In the genomic region with DNA sequence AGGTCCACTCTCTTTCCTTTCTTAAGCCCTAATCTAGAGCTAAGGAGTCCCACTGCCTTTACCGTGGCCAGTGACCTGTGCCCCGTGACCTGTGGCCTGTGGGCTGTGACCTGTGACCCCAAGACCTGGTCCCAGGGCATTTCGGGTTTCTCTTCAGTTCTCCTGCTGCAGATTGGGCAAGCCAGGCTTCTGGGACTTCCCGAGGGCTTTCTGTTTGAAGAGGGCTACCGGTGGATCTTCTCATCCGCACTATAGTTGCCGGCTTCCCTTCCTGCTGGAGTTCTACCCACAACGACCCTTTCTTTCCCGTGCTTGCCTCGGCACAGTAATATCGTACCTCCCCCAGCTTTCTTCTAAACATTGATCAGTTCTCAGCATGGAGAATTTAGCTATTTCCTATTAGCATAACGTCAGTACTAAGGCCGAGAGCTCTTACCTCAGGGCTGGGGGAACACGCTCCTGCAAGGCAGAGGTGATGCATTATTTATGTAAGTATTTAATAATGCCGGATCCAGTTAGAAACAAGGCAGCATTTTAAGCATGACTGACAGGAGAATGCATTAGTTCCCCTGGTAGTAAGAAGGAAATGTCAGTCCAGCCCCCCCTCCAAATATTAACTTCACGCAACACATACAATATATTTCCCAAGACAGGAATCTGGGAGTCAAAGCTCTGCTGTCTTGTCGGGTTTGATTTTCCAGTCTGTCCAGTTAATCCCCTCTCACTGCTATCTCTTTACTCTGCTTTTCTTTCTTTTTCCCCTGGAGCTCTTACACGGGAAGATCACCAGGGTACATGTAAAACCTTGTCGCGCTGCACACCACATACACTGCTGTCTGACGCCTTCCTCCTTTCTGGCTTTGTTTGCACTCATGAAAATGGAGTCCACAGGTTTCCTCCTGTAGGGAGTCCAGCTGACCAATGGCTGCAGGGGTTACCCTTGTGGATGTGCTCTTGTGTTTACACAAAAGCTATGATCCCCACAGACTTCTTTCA, we compare ENCODE assay signal across 16 mouse cellular contexts. TPM values are rescaled to one million over a fixed set of nuclear protein-coding genes. Genes with fewer than 3 reads are reported as not detected.
A peak's percentile ranks its signal among the peaks of the same experiment; 100 is the strongest.
DNase-seq lines count a peak whose midpoint lies in the region; ATAC-seq and TF ChIP-seq lines count a peak whose summit lies in the region.
"Had no signal": no experiment of that assay in that cellular context is flagged by ENCODE, and none has a peak within 500 bp of the region (broad histone marks: within the 10 kb centered on the region; RNA-seq: fewer than 3 reads in every experiment).

No protein-coding gene starts in this region.

- no peaks in the 10 kb centered on the region for H3K36me3 ChIP-seq in forebrain, postnatal 0 days (ENCODE audit: insufficient read depth)
- H3K36me3 ChIP-seq in forebrain, embryonic 10.5 days (replicated peaks), result no peaks in the 10 kb centered on the region
- H3K36me3 ChIP-seq in hindbrain, embryonic 11.5 days (ENCODE audit: control insufficient read depth, insufficient read depth, low read length), result no peaks in the 10 kb centered on the region
- H3K36me3 ChIP-seq in midbrain, embryonic 12.5 days, result no peaks in the 10 kb centered on the region
- no peaks in the 10 kb centered on the region for H3K36me3 ChIP-seq in kidney, embryonic 16.5 days (ENCODE audit: insufficient read depth, low read length)
- no peaks in the 10 kb centered on the region for H3K36me3 ChIP-seq in liver, postnatal 0 days (replicated peaks; ENCODE audit: insufficient read depth, low read length)

- H3K4me1 ChIP-seq in forebrain, postnatal 0 days (ENCODE audit: insufficient read depth), result no peaks in the 10 kb centered on the region
- peaks cover 10% of the 10 kb centered on the region for H3K4me1 ChIP-seq in forebrain, embryonic 10.5 days
- no peaks in the 10 kb centered on the region for H3K4me1 ChIP-seq in hindbrain, embryonic 11.5 days (replicated peaks; ENCODE audit: control insufficient read depth, insufficient read depth, low read length)
- H3K4me1 ChIP-seq in midbrain, embryonic 12.5 days, result peaks cover 16% of the 10 kb centered on the region
- H3K4me1 ChIP-seq in kidney, embryonic 16.5 days (ENCODE audit: insufficient read depth, low read length), result no peaks in the 10 kb centered on the region
- no peaks in the 10 kb centered on the region for H3K4me1 ChIP-seq in liver, postnatal 0 days (ENCODE audit: insufficient read depth)

- H3K27ac ChIP-seq in forebrain, postnatal 0 days (ENCODE audit: low read depth, low read length), result no peak overlapping the region
- no peak overlapping the region for H3K27ac ChIP-seq in forebrain, embryonic 10.5 days
- H3K27ac ChIP-seq in hindbrain, embryonic 11.5 days (ENCODE audit: low read depth, low read length), result peak overlapping the region; percentile 47; the same call in 1 of the 2 replicates
- peak overlapping the region; percentile 83 for H3K27ac ChIP-seq in midbrain, embryonic 12.5 days (replicated peaks)
- no peak overlapping the region for H3K27ac ChIP-seq in kidney, embryonic 16.5 days (ENCODE audit: low read length)
- H3K27ac ChIP-seq in liver, postnatal 0 days (ENCODE audit: low read depth), result no peak overlapping the region

- DNase-seq in forebrain, postnatal 0 days, result no peak
- no peak for DNase-seq in forebrain, embryonic 10.5 days (ENCODE audit: extremely low spot score, low spot score)
- DNase-seq in hindbrain, embryonic 11.5 days (ENCODE audit: low spot score), result no peak
- DNase-seq in retina, embryonic 14.5 days (ENCODE audit: low spot score), result peak; percentile 43
- no peak for DNase-seq in adrenal gland, postnatal 4 days (ENCODE audit: low spot score in 2 of 2)
- DNase-seq in liver, postnatal 0 days, result no peak
- DNase-seq: B cell, adult 2 months; cerebellum, postnatal 25 days; heart, postnatal 4 days; kidney, adult 9 months; lung, postnatal 10 days; right cerebral cortex, postnatal 14 days had no signal

- no peak for TF ChIP-seq CTCF in forebrain, postnatal 0 days (IDR thresholded peaks at IDR 0.05; ENCODE audit: low read depth)
- TF ChIP-seq CTCF in liver, postnatal 0 days (IDR thresholded peaks at IDR 0.05; ENCODE audit: low read depth), result no peak

- no peaks in the 10 kb centered on the region for H3K27me3 ChIP-seq in forebrain, postnatal 0 days (ENCODE audit: insufficient read depth, low read length)
- H3K27me3 ChIP-seq in forebrain, embryonic 10.5 days (ENCODE audit: poor library complexity, severe bottlenecking), result no peaks in the 10 kb centered on the region
- no peaks in the 10 kb centered on the region for H3K27me3 ChIP-seq in hindbrain, embryonic 11.5 days (ENCODE audit: control insufficient read depth, insufficient read depth, low read length)
- H3K27me3 ChIP-seq in midbrain, embryonic 12.5 days, result no peaks in the 10 kb centered on the region
- H3K27me3 ChIP-seq in kidney, embryonic 16.5 days (ENCODE audit: insufficient read depth, low read length), result no peaks in the 10 kb centered on the region
- H3K27me3 ChIP-seq in liver, postnatal 0 days (ENCODE audit: insufficient read depth, low read length), result no peaks in the 10 kb centered on the region

- ATAC-seq in forebrain, postnatal 0 days, result peak; percentile 23; the same call in 1 of the 2 replicates
- ATAC-seq in hindbrain, embryonic 11.5 days (ENCODE audit: low FRiP score), result no peak
- peak; percentile 87 for ATAC-seq in midbrain, embryonic 12.5 days (ENCODE audit: low FRiP score, low read depth)
- no peak for ATAC-seq in kidney, embryonic 16.5 days (ENCODE audit: low FRiP score, low TSS enrichment)
- no peak for ATAC-seq in liver, postnatal 0 days

- no peak overlapping the region for H3K4me2 ChIP-seq in forebrain, postnatal 0 days (ENCODE audit: low read depth)
- no peak overlapping the region for H3K4me2 ChIP-seq in hindbrain, embryonic 11.5 days (replicated peaks; ENCODE audit: low read depth, low read length)
- H3K4me2 ChIP-seq in midbrain, embryonic 12.5 days (replicated peaks), result peak overlapping the region; percentile 47
- no peak overlapping the region for H3K4me2 ChIP-seq in kidney, embryonic 16.5 days (replicated peaks; ENCODE audit: low read depth, low read length)
- H3K4me2 ChIP-seq in liver, postnatal 0 days (ENCODE audit: low read depth, low read length), result no peak overlapping the region
- H3K4me2 ChIP-seq: heart, embryonic 11.5 days; liver, embryonic 11.5 days had no signal

- H3K9me3 ChIP-seq in forebrain, postnatal 0 days (ENCODE audit: low read length), result no peaks in the 10 kb centered on the region
- no peaks in the 10 kb centered on the region for H3K9me3 ChIP-seq in forebrain, embryonic 10.5 days
- no peaks in the 10 kb centered on the region for H3K9me3 ChIP-seq in hindbrain, embryonic 11.5 days (ENCODE audit: control insufficient read depth, low read length)
- no peaks in the 10 kb centered on the region for H3K9me3 ChIP-seq in midbrain, embryonic 12.5 days
- 0 out of 2 replicates have a peak, but pooled peaks cover 3% of the 10 kb centered on the region for H3K9me3 ChIP-seq in kidney, embryonic 16.5 days (ENCODE audit: low read length)
- H3K9me3 ChIP-seq in liver, postnatal 0 days (ENCODE audit: low read length), result no peaks in the 10 kb centered on the region

- no peak overlapping the region for H3K4me3 ChIP-seq in forebrain, postnatal 0 days (ENCODE audit: low read depth, low read length)
- no peak overlapping the region for H3K4me3 ChIP-seq in forebrain, embryonic 10.5 days
- H3K4me3 ChIP-seq in hindbrain, embryonic 11.5 days (ENCODE audit: low read depth, low read length), result no peak overlapping the region
- peak overlapping the region; percentile 12; the same call in 1 of the 2 replicates for H3K4me3 ChIP-seq in midbrain, embryonic 12.5 days
- H3K4me3 ChIP-seq in kidney, embryonic 16.5 days (ENCODE audit: low read length), result no peak overlapping the region
- no peak overlapping the region for H3K4me3 ChIP-seq in liver, postnatal 0 days (ENCODE audit: low read depth, low read length)

- WGBS in forebrain, postnatal 0 days, result 63% methylated on average over 21 of the region's 21 CpGs
- WGBS in forebrain, embryonic 10.5 days, result 71% methylated on average over 21 of the region's 21 CpGs
- 55% methylated on average over 21 of the region's 21 CpGs for WGBS in hindbrain, embryonic 11.5 days
- WGBS in midbrain, embryonic 12.5 days, result 27% methylated on average over 21 of the region's 21 CpGs
- WGBS in kidney, embryonic 16.5 days, result 64% methylated on average over 21 of the region's 21 CpGs
- 68% methylated on average over 21 of the region's 21 CpGs for WGBS in liver, postnatal 0 days (ENCODE audit: insufficient replicate concordance)

- no peak overlapping the region for H3K9ac ChIP-seq in forebrain, postnatal 0 days
- H3K9ac ChIP-seq in hindbrain, embryonic 11.5 days (ENCODE audit: low read depth, low read length), result no peak overlapping the region
- peak overlapping the region; percentile 28; the same call in 1 of the 2 replicates for H3K9ac ChIP-seq in midbrain, embryonic 12.5 days (replicated peaks)
- no peak overlapping the region for H3K9ac ChIP-seq in kidney, embryonic 16.5 days (replicated peaks; ENCODE audit: low read length)
- H3K9ac ChIP-seq in liver, postnatal 0 days (replicated peaks), result no peak overlapping the region

- no peak for TF ChIP-seq EP300 in liver, postnatal 0 days (IDR thresholded peaks at IDR 0.05; ENCODE audit: low read depth)

RNA-seq across cellular contexts. Expression of a gene that starts 30.8 kb away (rescaled TPM):
- 48.1 and 68.8 TPM in 2 replicates for total RNA-seq in forebrain, postnatal 0 days (2014; rRNA removed)
- polyA plus RNA-seq in forebrain, postnatal 0 days (2015; fragmentation: Nextera tagmentation; extraction: Ambion mirVana), result 7.7 and 15.4 TPM in 2 replicates
- polyA plus RNA-seq in forebrain, embryonic 10.5 days (2016; fragmentation: Nextera tagmentation; extraction: Ambion mirVana), result 14.8 TPM in 2 replicates
- polyA plus RNA-seq in hindbrain, embryonic 11.5 days (2014; fragmentation: Nextera tagmentation; extraction: Ambion mirVana), result 25.9 and 33.2 TPM in 2 replicates
- 43.3 TPM in 2 replicates for polyA plus RNA-seq in midbrain, embryonic 12.5 days (2016; fragmentation: Nextera tagmentation; extraction: Ambion mirVana)
- polyA plus RNA-seq in kidney, embryonic 16.5 days (2015; fragmentation: Nextera tagmentation; extraction: Ambion mirVana), result 20.1 and 22.4 TPM in 2 replicates
- 10 to 100 TPM; 52.6 to 58.6 TPM for total RNA-seq in adrenal gland, postnatal 4 days (2021)
- polyA plus RNA-seq in liver, postnatal 0 days (2015; fragmentation: Nextera tagmentation; extraction: Ambion mirVana), result 4.4 and 5.0 TPM in 2 replicates

Comparison
In these comparisons a context has a peak if more than half of its experiments do, and no peak if none do; other contexts are left out.
1. ATAC-seq: peak in forebrain, postnatal 0 days (single experiment) and midbrain, embryonic 12.5 days (single experiment); none in hindbrain, embryonic 11.5 days (single experiment), kidney, embryonic 16.5 days (single experiment) and liver, postnatal 0 days (single experiment).
2. H3K27ac ChIP-seq: peak in hindbrain, embryonic 11.5 days (single experiment) and midbrain, embryonic 12.5 days (single experiment); none in forebrain, postnatal 0 days (single experiment), forebrain, embryonic 10.5 days (single experiment), kidney, embryonic 16.5 days (single experiment) and liver, postnatal 0 days (single experiment).